Mouse (Mus musculus): ENCODE measurements around the gene Lamtor2. TPM values are rescaled to one million over a fixed set of nuclear protein-coding genes. Genes with fewer than 3 reads are reported as not detected.

Lamtor2 gene
- total RNA-seq, 2 experiments from 2014 or later: 96.0 to 106 TPM

- Histone ChIP-seq H3K27ac (no peak overlapping the region), H3K4me3 (no peak overlapping the region)
- peak; percentile 96 for TF ChIP-seq CTCF (conservative IDR thresholded peaks at IDR 0.05)
- peak; percentile 77 for DNase-seq (ENCODE audit: low spot score in 2 of 2)
These were observed 26.4 kb downstream of the Lamtor2 start for GRCm38 (mm10) chr3:88526157-88527131.

- H3K4me3 ChIP-seq: no peak overlapping the region
- DNase-seq (ENCODE audit: low spot score in 2 of 2): no peak
- TF ChIP-seq CTCF (conservative IDR thresholded peaks at IDR 0.05): no peak; the same call in 1 of the 2 replicates
- H3K27ac ChIP-seq: no peak overlapping the region
These were observed 27.9 kb downstream of the Lamtor2 start for GRCm38 (mm10) chr3:88525021-88525420.

- DNase-seq (ENCODE audit: low spot score in 2 of 2): no peak
- H3K4me3 ChIP-seq: no peak overlapping the region
- TF ChIP-seq CTCF (conservative IDR thresholded peaks at IDR 0.05): no peak
- no peak overlapping the region for H3K27ac ChIP-seq
These were observed 29.8 kb downstream of the Lamtor2 start for GRCm38 (mm10) chr3:88523027-88523426.

GRCm38 (mm10) chr3:88521803-88522331 lies 31.0 kb downstream of the Lamtor2 start:
- peak; percentile 50 to 71 for DNase-seq (ENCODE audit: low spot score in 2 of 2)
- peak; percentile 96 for TF ChIP-seq CTCF (conservative IDR thresholded peaks at IDR 0.05)
- Histone ChIP-seq H3K4me3 (no peak overlapping the region), H3K27ac (no peak overlapping the region)

- DNase-seq (ENCODE audit: low spot score in 2 of 2): no peak
- no peak overlapping the region for H3K4me3 ChIP-seq
- TF ChIP-seq CTCF (conservative IDR thresholded peaks at IDR 0.05): no peak
- no peak overlapping the region for H3K27ac ChIP-seq
These were observed 31.7 kb downstream of the Lamtor2 start for GRCm38 (mm10) chr3:88521156-88521555.

- H3K4me3 ChIP-seq: no peak overlapping the region
- DNase-seq (ENCODE audit: low spot score in 2 of 2): no peak
- H3K27ac ChIP-seq: no peak overlapping the region
- TF ChIP-seq CTCF (conservative IDR thresholded peaks at IDR 0.05): no peak
These were observed 32.8 kb downstream of the Lamtor2 start for GRCm38 (mm10) chr3:88520078-88520477.

GRCm38 (mm10) chr3:88518411-88518810 lies 34.5 kb downstream of the Lamtor2 start:
- Histone ChIP-seq H3K4me3 (no peak overlapping the region), H3K27ac (no peak overlapping the region)
- DNase-seq (ENCODE audit: low spot score in 2 of 2): no peak
- TF ChIP-seq CTCF (conservative IDR thresholded peaks at IDR 0.05): no peak

GRCm38 (mm10) chr3:88516407-88516806 lies 36.5 kb downstream of the Lamtor2 start:
- no peak for DNase-seq (ENCODE audit: low spot score in 2 of 2)
- no peak overlapping the region for H3K27ac ChIP-seq
- H3K4me3 ChIP-seq: no peak overlapping the region
- no peak for TF ChIP-seq CTCF (conservative IDR thresholded peaks at IDR 0.05)

GRCm38 (mm10) chr3:88515095-88515386 lies 37.8 kb downstream of the Lamtor2 start:
- DNase-seq (ENCODE audit: low spot score in 2 of 2): no peak
- TF ChIP-seq CTCF (conservative IDR thresholded peaks at IDR 0.05): no peak
- Histone ChIP-seq H3K4me3 (no peak overlapping the region), H3K27ac (no peak overlapping the region)

- no peak overlapping the region for H3K27ac ChIP-seq
- H3K4me3 ChIP-seq: no peak overlapping the region
- TF ChIP-seq CTCF (conservative IDR thresholded peaks at IDR 0.05): no peak
- DNase-seq (ENCODE audit: low spot score in 2 of 2): no peak
These were observed 38.4 kb downstream of the Lamtor2 start for GRCm38 (mm10) chr3:88514231-88515094.

GRCm38 (mm10) chr3:88513546-88514115 lies 39.2 kb downstream of the Lamtor2 start:
- no peak for DNase-seq (ENCODE audit: low spot score in 2 of 2)
- no peak for TF ChIP-seq CTCF (conservative IDR thresholded peaks at IDR 0.05)

GRCm38 (mm10) chr3:88512896-88513545 lies 39.9 kb downstream of the Lamtor2 start:
- Histone ChIP-seq H3K27ac (no peak overlapping the region), H3K4me3 (no peak overlapping the region)
- no peak for DNase-seq (ENCODE audit: low spot score in 2 of 2)
- TF ChIP-seq CTCF (conservative IDR thresholded peaks at IDR 0.05): no peak

More at GRCm38 (mm10) chr3:88513546-88514115, 39.2 kb downstream of the Lamtor2 start:
- Histone ChIP-seq H3K27ac (no peak overlapping the region), H3K4me3 (no peak overlapping the region)
